Mouse (Mus musculus) limb, embryonic 13.5 days (tissue): ENCODE data around the gene Slc25a1. TPM values are rescaled to one million over a fixed set of nuclear protein-coding genes. Genes with fewer than 3 reads are reported as not detected.
A peak's percentile ranks its signal among the peaks of the same experiment; 100 is the strongest.

ENCODE experiments used
- ATAC-seq: fragments of 200-750 bp; cut with Nextera tagmentation; 2 replicates; pipeline ENCODE4 v1.8.0; 2017; ENCODE audit warnings: low read depth, moderate number of reproducible peaks, moderate TSS enrichment; ENCODE audit not compliant: low FRiP score
- H3K27ac ChIP-seq: fragments of 300-500 bp; sonication (generic); 2 replicates; pipeline ENCODE4 v1.5.1; 2015; ENCODE audit warnings: inconsistent platforms, mild to moderate bottlenecking, moderate library complexity
- H3K27me3 ChIP-seq: fragments of 300-500 bp; sonication (generic); 2 replicates; pipeline ENCODE4 v1.6.1; 2015; ENCODE audit warnings: mild to moderate bottlenecking, inconsistent platforms
- H3K36me3 ChIP-seq: fragments of 300-500 bp; sonication (generic); 2 replicates; pipeline ENCODE4 v1.6.1; 2015; ENCODE audit warnings: inconsistent platforms, mild to moderate bottlenecking, moderate library complexity
- H3K4me1 ChIP-seq: fragments of 300-500 bp; sonication (generic); 2 replicates; pipeline ENCODE4 v1.6.1; 2015; ENCODE audit warnings: inconsistent platforms
- H3K4me2 ChIP-seq: fragments of 300-500 bp; sonication (generic); replicated peaks from 2 replicates; pipeline ENCODE4 v1.6.1; 2015; ENCODE audit warnings: inconsistent platforms, mild to moderate bottlenecking, moderate library complexity
- H3K4me3 ChIP-seq: fragments of 300-500 bp; sonication (generic); 2 replicates; pipeline ENCODE4 v1.5.1; 2015; ENCODE audit warnings: moderate library complexity, mild to moderate bottlenecking, inconsistent platforms
- H3K9ac ChIP-seq: fragments of 300-500 bp; sonication (generic); 2 replicates; pipeline ENCODE4 v1.6.1; 2015; ENCODE audit warnings: mild to moderate bottlenecking, inconsistent platforms
- H3K9me3 ChIP-seq: fragments of 300-500 bp; sonication (generic); 2 replicates; pipeline ENCODE4 v1.6.1; 2016; ENCODE audit warnings: inconsistent platforms
- WGBS: fragments of 180-500 bp; shearing (Covaris S2); methylation state at CpG from one replicate; pipeline ENCODE4 v1.1.7; 2015; 5-methylcytosine and 5-hydroxymethylcytosine counted together
- polyA plus RNA-seq: library from polyadenylated mRNA; unstranded; fragments of >200 nt; fragmentation: Nextera tagmentation; extraction: Ambion mirVana; gene quantifications from 2 replicates; pipeline ENCODE4 v1.2.1, GENCODE M21; 2015

The Slc25a1 gene
- polyA plus RNA-seq, 1 experiment from 2014 or later: 84.0 TPM

DNA sequence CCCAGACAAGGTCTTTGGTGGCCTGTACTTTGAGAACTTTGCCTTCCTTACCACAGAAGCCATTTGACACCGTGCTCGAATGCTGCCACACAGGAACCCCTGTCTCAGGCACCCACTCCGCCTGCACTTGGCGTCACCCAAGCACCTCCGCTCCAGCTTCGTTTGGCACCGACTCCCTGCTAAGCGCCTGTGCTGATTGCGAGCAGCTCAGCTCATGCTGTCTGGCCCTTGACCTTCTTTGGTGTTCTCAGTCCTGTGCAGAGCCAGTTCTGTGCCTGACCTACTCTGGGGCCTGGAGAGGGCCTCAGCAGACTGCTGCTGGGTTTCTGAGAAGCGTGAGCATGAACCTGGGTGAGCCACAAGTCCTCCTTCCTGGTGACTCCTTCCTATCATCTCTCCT, 8.8 kb upstream of the Slc25a1 start:
- WGBS: 80% methylated on average over 10 of the region's 10 CpGs
- Histone ChIP-seq H3K36me3 (no peaks in the 10 kb centered on the region), H3K4me2 (no peak overlapping the region), H3K27ac (no peak overlapping the region), H3K4me3 (no peak overlapping the region), H3K4me1 (no peaks in the 10 kb centered on the region), H3K27me3 (peaks cover 24% of the 10 kb centered on the region), H3K9ac (no peak overlapping the region), H3K9me3 (no peaks in the 10 kb centered on the region)
- ATAC-seq: no peak

DNA sequence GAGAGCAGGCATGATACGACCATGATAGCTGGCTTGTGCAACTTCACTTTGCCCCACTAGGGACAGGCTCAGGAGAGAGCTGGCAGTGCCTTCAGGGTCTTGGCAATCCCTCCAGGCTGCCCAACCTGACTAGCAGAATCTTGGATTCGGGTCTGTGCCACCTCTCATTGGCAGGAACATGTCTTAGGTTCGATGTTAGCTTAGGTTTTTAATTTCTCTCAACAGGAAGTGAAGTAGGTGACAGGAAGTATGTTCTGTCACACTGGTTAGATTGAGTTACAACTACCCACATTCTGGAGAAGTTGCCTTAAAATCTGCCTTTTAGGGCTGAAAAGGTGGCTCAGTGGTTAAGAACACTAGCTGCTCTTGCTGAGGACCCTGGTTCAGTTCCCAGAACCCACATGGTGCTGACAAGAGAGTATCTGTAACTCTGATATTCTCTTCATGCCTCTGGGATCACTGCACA, 6.5 kb upstream of the Slc25a1 start:
- H3K4me3 ChIP-seq: no peak overlapping the region
- no peaks in the 10 kb centered on the region for H3K9me3 ChIP-seq
- no peaks in the 10 kb centered on the region for H3K36me3 ChIP-seq
- ATAC-seq: no peak
- no peak overlapping the region for H3K9ac ChIP-seq
- H3K4me2 ChIP-seq: no peak overlapping the region
- 56% methylated on average over 3 of the region's 3 CpGs for WGBS
- no peak overlapping the region for H3K27ac ChIP-seq
- peaks cover 24% of the 10 kb centered on the region for H3K27me3 ChIP-seq
- no peaks in the 10 kb centered on the region for H3K4me1 ChIP-seq

DNA sequence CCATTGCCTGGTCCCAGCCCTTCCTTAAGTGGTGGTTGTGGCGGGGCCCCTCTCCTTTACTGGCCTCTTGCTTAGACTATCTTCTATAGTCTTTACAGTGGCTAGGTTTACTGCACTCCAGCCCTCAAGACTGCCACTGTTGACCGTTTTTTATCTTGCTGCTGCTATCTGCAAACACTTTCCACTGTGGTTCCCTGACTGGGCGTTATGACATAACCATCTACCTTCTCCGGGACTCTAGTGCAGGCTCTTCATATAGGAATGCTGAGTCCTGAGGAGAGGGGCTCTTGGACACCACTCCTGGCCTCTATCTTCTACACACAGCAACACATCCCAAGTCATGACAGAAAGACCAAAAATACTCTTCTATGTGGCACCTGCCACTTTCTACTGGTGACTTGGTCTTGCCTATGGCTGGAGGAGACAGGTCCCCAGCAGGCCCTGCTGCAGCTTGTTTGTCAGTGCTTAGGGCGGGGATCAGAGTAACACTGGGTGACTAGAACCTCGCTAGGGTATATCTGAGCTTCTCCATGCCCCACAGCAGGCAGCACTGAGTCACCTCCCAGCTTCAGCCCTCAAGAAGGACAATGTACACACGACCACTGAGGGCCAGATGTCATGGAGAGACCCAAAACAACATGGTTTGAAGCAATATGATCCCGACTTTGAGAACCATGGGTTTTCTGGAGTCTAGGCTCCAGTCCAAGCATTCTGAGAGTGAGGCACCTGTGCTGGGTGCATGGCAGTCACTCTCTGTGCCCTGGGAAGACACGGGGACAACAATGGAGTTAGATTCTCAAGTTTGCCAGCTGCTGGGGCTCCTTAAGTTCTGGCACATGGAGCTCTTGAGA, 5.8 kb upstream of the Slc25a1 start:
- no peak for ATAC-seq
- H3K4me1 ChIP-seq: peaks cover 1% of the 10 kb centered on the region; the same call in 1 of the 2 replicates
- 60% methylated on average over 9 of the region's 9 CpGs for WGBS
- H3K4me2 ChIP-seq: no peak overlapping the region
- no peaks in the 10 kb centered on the region for H3K9me3 ChIP-seq
- no peak overlapping the region for H3K27ac ChIP-seq
- H3K27me3 ChIP-seq: peaks cover 24% of the 10 kb centered on the region
- no peak overlapping the region for H3K4me3 ChIP-seq
- no peaks in the 10 kb centered on the region for H3K36me3 ChIP-seq
- H3K9ac ChIP-seq: no peak overlapping the region

DNA sequence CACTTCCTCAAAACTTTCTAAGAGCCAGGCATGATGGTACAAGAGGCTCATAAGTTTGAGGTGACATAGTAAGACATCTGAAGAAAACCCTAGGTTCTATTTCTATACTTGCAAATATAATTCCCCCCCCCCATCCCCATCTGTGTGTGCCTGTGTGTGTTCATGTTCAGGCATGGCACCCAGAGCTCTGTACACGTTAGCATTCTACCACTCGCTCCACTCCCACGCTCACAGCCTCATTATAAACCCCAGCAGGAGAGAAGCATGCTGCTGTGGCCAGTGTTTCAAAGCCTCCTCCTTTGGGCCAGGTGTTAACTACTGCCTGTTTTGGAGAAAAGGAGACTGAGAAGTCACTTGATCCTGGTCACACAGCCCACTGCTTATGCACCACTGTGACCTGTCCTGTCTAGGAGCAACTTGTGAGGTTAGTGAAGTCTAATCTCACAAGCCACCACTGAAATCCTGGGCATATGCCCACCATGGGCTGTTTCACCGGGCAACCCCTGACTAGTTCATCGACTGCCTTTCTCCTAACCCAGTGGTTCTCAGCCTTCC, 4.0 kb upstream of the Slc25a1 start:
- no peak for ATAC-seq
- Histone ChIP-seq H3K4me2 (no peak overlapping the region), H3K9me3 (no peaks in the 10 kb centered on the region), H3K9ac (no peak overlapping the region), H3K4me3 (no peak overlapping the region), H3K27me3 (peaks cover 10% of the 10 kb centered on the region), H3K27ac (no peak overlapping the region), H3K36me3 (no peaks in the 10 kb centered on the region), H3K4me1 (peaks cover 11% of the 10 kb centered on the region)
- WGBS: 60% methylated on average over 5 of the region's 5 CpGs

DNA sequence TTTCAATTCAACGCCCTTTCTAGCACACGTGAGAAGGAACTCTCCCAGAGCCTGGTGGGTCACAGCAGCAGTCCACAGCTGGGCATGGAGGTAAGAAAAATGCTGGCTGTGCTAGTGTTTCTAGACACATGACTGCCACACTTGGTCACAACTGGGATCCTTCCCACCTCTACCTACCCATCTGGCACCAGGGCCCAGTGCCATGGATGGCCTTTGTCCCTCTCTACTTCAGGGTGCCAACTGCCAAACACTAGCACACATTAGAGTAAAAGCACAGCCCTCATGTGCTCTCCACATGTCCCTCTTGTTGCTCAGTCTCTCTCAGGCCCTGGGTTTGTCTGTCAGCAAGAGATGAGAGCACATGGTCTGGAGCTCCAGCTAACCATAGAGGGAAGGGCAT, 1.6 kb upstream of the Slc25a1 start:
- peaks cover 18% of the 10 kb centered on the region for H3K4me1 ChIP-seq
- no peak overlapping the region for H3K4me3 ChIP-seq
- no peak overlapping the region for H3K27ac ChIP-seq
- no peak for ATAC-seq
- no peaks in the 10 kb centered on the region for H3K9me3 ChIP-seq
- no peak overlapping the region for H3K9ac ChIP-seq
- H3K4me2 ChIP-seq: no peak overlapping the region
- peaks cover 13% of the 10 kb centered on the region for H3K36me3 ChIP-seq
- H3K27me3 ChIP-seq: 0 out of 2 replicates have a peak, but pooled peaks cover 3% of the 10 kb centered on the region
- 64% methylated on average over 2 of the region's 2 CpGs for WGBS

DNA sequence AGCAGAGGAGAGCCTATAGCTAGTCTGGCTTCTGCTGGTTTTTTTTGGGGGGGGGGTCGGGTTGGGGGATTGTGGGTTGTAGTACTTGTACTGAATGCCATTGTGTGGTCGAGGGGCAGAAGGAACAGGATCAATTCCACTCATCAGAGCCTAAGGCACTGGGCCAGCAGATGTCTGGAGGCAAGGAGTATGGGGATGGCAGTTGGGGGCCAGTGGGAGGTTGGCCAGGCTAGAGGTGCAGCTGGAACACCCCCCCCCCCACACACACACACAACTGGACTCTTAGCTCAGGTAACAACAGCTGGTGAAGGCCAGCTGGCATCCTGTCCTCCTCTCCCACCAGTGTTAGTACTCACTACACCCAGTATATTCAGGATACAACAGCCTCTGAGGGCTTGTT, 1.2 kb upstream of the Slc25a1 start:
- 0 out of 2 replicates have a peak, but pooled peaks cover 3% of the 10 kb centered on the region for H3K27me3 ChIP-seq
- H3K9ac ChIP-seq: no peak overlapping the region
- peaks cover 18% of the 10 kb centered on the region for H3K4me1 ChIP-seq
- no peak for ATAC-seq
- H3K27ac ChIP-seq: no peak overlapping the region
- H3K4me3 ChIP-seq: no peak overlapping the region
- peaks cover 15% of the 10 kb centered on the region for H3K36me3 ChIP-seq
- WGBS: 24% methylated on average over 2 of the region's 2 CpGs
- peak overlapping the region; percentile 89 for H3K4me2 ChIP-seq
- H3K9me3 ChIP-seq: no peaks in the 10 kb centered on the region

DNA sequence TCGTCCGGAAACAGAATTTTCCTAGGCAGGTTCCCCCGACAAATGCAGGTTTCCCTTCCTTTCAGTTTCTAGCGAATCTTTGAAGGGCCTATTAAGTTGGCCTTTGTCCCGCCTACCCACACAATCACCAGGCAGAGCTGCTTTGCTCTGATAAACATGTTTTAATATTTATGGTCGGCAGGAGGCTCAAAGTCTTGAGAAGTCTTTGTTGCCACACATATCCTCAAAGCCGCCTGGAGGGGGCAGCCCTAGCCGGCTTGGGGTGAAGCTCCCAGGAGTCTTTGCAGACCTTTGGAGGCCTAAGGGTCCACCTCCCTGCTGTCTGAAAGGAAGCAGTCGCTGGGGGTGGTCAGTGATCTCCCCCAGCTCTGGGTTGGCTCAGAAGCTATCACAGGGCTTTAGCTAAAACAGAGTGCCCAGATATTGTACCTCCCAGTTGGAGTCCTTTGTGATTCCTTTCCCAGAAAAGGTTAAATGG, 647 bp upstream of the Slc25a1 start:
- peak; percentile 7; the same call in 1 of the 2 replicates for ATAC-seq

DNA sequence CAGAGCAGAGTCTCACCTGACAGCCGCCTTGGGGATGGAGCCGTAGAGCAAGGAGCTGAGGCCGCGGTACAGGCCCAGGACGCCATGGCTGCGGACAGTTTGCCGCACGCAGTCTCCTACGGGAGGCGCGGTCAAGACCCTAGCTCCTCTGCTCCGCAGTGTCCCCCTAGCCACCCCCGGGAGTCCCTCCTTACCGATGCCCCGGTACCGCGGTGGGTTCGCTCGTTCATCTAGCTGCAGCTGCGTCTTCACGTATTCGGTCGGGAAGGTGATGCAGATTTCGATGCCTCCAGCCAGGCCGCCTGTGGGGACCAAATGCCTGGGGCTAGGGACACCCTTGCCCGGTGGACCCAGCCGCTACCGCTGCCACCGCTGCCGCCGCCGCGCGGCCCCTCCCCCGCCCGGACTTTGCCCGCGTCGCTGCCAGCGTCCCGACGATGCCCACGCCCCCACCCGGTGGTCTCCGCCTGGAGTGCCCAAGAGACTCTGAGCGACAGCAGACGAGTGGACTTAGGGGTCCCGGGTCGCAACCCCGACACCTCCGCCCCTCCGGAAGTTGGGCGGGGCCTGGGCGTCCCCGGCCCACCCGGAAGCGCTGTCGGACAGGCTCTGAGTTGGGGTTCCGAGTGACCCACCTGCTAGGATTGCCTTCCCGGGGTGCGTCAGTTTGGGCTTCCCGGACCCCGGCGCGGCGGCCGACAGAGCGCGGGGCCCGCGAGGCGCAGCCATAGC, 502 bp downstream of the Slc25a1 start:
- Histone ChIP-seq H3K9ac (peak overlapping the region; percentile 86), H3K9me3 (no peaks in the 10 kb centered on the region), H3K36me3 (peaks cover 15% of the 10 kb centered on the region), H3K27ac (peak overlapping the region; percentile 56; the same call in 1 of the 2 replicates), H3K4me1 (peaks cover 25% of the 10 kb centered on the region), H3K27me3 (0 out of 2 replicates have a peak, but pooled peaks cover 3% of the 10 kb centered on the region), H3K4me3 (peak overlapping the region; percentile 87), H3K4me2 (peak overlapping the region; percentile 89)
- WGBS: under 1% methylated on average over 62 of the region's 72 CpGs
- ATAC-seq: peak; percentile 46; the same call in 1 of the 2 replicates

More for the DNA sequence above, 647 bp upstream of the Slc25a1 start:
- peak overlapping the region; percentile 56 for H3K27ac ChIP-seq
- peak overlapping the region; percentile 89 for H3K4me2 ChIP-seq
- under 1% methylated on average over 9 of the region's 9 CpGs for WGBS
- H3K27me3 ChIP-seq: 0 out of 2 replicates have a peak, but pooled peaks cover 3% of the 10 kb centered on the region
- peaks cover 15% of the 10 kb centered on the region for H3K36me3 ChIP-seq
- peak overlapping the region; percentile 87 for H3K4me3 ChIP-seq
- peaks cover 18% of the 10 kb centered on the region for H3K4me1 ChIP-seq
- peak overlapping the region; percentile 86; the same call in 1 of the 2 replicates for H3K9ac ChIP-seq
- H3K9me3 ChIP-seq: no peaks in the 10 kb centered on the region

DNA sequence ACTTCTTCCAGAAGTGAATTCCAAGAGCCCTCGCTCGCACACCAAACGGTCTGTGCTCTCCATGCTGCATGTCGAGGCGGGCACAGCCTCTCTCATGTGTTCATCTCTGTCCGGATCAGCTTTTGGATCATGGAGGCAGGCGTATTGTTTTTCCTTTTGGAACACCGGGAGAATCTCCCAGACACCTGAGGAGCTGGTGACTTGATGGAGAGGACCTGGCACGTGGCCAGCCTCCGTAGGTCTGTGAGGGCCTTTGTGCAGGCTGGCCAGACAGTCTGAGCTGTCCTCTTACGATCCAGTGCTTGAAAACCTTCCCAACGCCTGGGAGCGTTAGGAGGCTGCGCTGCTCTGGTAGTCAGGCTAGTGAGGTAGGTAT, 5.9 kb downstream of the Slc25a1 start:
- H3K4me2 ChIP-seq: peak overlapping the region; percentile 97
- no peaks in the 10 kb centered on the region for H3K9me3 ChIP-seq
- H3K36me3 ChIP-seq: peaks cover 15% of the 10 kb centered on the region
- H3K9ac ChIP-seq: peak overlapping the region; percentile 94
- under 1% methylated on average over 14 of the region's 14 CpGs for WGBS
- ATAC-seq: no peak; the same call in none of the 2 replicates
- peak overlapping the region; percentile 87 for H3K4me3 ChIP-seq
- H3K27ac ChIP-seq: peak overlapping the region; percentile 67; the same call in 1 of the 2 replicates
- H3K4me1 ChIP-seq: peaks cover 31% of the 10 kb centered on the region
- peaks cover 42% of the 10 kb centered on the region for H3K27me3 ChIP-seq

DNA sequence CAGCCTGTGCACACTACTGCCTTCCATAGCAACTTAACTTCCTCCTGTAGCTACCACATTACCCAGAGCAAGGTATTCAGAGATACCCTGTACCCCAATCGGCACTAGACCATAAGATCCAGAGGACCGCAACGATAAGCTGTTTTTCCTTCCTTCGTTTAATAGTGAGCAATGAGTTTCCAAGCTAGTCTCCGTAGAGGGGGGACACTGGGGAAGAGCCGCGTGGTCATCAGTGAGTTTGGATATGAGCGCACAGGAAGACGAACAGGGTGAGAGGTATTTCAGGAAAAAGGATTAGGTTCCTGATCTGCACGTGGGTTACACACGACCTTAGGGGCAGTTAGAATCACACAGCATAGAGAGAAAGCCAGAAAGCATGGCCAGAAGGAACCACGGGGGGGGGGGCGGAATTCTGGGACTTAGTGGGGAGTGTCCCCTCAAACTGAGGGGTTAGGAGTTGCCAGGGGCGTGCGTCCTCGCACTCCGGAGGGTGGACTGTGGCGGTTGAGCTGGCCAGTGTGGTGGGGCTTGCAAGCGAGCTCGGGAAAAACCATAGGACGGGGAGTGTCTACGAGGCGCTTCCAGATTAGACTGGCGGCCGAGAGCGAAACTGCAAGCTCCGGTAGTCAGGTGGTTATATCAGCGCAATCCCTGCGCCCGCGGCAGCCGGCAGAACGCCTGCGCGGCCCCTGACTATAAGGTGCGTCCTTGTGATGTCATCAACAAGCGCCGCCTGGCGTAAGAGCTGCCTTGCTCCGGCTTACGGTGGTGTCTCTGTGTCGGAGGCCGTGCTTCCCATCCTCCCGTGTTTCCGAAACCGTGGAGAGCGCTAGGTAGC, 6.5 kb downstream of the Slc25a1 start:
- peak overlapping the region; percentile 75; the same call in 1 of the 2 replicates for H3K27ac ChIP-seq
- peak overlapping the region; percentile 94 for H3K9ac ChIP-seq
- H3K27me3 ChIP-seq: peaks cover 48% of the 10 kb centered on the region
- no peaks in the 10 kb centered on the region for H3K9me3 ChIP-seq
- peaks cover 15% of the 10 kb centered on the region for H3K36me3 ChIP-seq
- 3% methylated on average over 47 of the region's 47 CpGs for WGBS
- peaks cover 25% of the 10 kb centered on the region for H3K4me1 ChIP-seq
- H3K4me2 ChIP-seq: peak overlapping the region; percentile 97
- ATAC-seq: peak; percentile 94
- H3K4me3 ChIP-seq: peak overlapping the region; percentile 87

DNA sequence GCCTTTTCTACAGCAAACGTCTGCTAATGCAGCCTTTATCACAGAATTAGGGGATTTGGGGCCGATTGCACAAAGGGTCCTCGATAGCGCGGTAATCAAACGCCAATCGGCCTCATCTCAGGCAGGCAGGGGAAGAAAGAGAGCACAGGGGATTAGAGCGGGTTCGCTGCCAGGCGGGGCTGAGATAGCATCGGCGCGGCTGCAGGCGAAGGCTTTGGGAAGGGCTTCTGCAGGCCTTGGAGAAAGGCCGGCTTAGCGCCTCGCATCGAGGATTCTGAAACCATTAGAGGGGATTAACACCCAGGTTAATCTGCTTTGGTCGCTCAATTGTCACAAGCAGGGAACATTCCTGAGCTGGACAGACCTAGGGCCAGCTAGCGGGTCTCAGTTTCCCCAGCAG, 7.4 kb downstream of the Slc25a1 start:
- peak overlapping the region; percentile 94 for H3K9ac ChIP-seq
- no peak overlapping the region for H3K27ac ChIP-seq
- no peak for ATAC-seq
- H3K27me3 ChIP-seq: peaks cover 55% of the 10 kb centered on the region
- WGBS: 12% methylated on average over 20 of the region's 20 CpGs
- peak overlapping the region; percentile 87; the same call in 1 of the 2 replicates for H3K4me3 ChIP-seq
- H3K36me3 ChIP-seq: peaks cover 12% of the 10 kb centered on the region
- no peaks in the 10 kb centered on the region for H3K9me3 ChIP-seq
- peaks cover 23% of the 10 kb centered on the region for H3K4me1 ChIP-seq
- H3K4me2 ChIP-seq: peak overlapping the region; percentile 97
